19 mouse cellular contexts compared by ENCODE assay signal in the genomic region with DNA sequence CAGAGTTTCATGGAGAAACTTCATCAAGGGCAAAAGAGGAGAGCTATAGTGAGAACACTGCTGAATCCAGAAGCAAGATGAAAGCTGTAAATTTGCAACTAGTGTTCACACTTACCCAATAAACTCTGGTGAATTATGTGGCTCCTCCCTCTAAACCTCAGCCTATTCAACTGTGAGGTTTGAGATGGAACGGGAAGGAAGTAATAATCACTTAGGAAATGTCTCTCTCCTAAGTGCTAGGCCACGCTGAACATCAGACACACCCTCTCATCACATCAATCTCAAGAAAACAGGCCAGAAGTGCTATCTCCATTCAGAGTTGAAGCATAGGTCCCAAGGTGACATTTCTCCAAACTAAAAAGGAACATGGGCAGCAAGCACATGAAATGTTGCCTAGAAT.
DNase-seq lines count a peak whose midpoint lies in the region; ATAC-seq and TF ChIP-seq lines count a peak whose summit lies in the region.
"Had no signal": no experiment of that assay in that cellular context is flagged by ENCODE, and none has a peak within 500 bp of the region (broad histone marks: within the 10 kb centered on the region; RNA-seq: fewer than 3 reads in every experiment).

No protein-coding gene starts in this region.

- ATAC-seq in lung, postnatal 0 days, result no peak
- no peak for ATAC-seq in neural tube, embryonic 15.5 days (ENCODE audit: low FRiP score)
- ATAC-seq: forebrain, embryonic 16.5 days; hindbrain, postnatal 0 days had no signal

- H3K4me1 ChIP-seq in lung, postnatal 0 days (ENCODE audit: insufficient read depth, low read depth, low read length), result no peaks in the 10 kb centered on the region; the same call in 1 of the 2 replicates
- H3K4me1 ChIP-seq in neural tube, embryonic 15.5 days, result peaks cover 22% of the 10 kb centered on the region
- H3K4me1 ChIP-seq: heart, embryonic 10.5 days had no signal

- H3K27me3 ChIP-seq in lung, postnatal 0 days (replicated peaks; ENCODE audit: insufficient read depth, low read length), result no peaks in the 10 kb centered on the region
- no peaks in the 10 kb centered on the region for H3K27me3 ChIP-seq in neural tube, embryonic 15.5 days (replicated peaks)
- H3K27me3 ChIP-seq: embryonic facial prominence, embryonic 13.5 days; forebrain, embryonic 12.5 days; hindbrain, embryonic 13.5 days had no signal

- TF ChIP-seq EP300 in lung, postnatal 0 days (IDR thresholded peaks at IDR 0.05), result no peak

- no peak overlapping the region for H3K27ac ChIP-seq in lung, postnatal 0 days (ENCODE audit: low read length)
- H3K27ac ChIP-seq in neural tube, embryonic 15.5 days (replicated peaks), result no peak overlapping the region
- H3K27ac ChIP-seq: embryonic facial prominence, embryonic 13.5 days; forebrain, embryonic 12.5 days; heart, embryonic 10.5 days; hindbrain, embryonic 13.5 days; hindbrain, postnatal 0 days had no signal

- 48% methylated on average over 2 of the region's 2 CpGs for WGBS in lung, postnatal 0 days
- WGBS in large intestine, adult 2 months, result 29% methylated on average over 2 of the region's 2 CpGs
- 29% methylated on average over 2 of the region's 2 CpGs for WGBS in neural tube, embryonic 15.5 days

- H3K9me3 ChIP-seq in lung, postnatal 0 days (ENCODE audit: low read length), result no peaks in the 10 kb centered on the region
- no peaks in the 10 kb centered on the region for H3K9me3 ChIP-seq in neural tube, embryonic 15.5 days (replicated peaks)
- H3K9me3 ChIP-seq: embryonic facial prominence, embryonic 13.5 days; forebrain, embryonic 12.5 days; heart, embryonic 10.5 days; hindbrain, embryonic 13.5 days had no signal

- H3K36me3 ChIP-seq in lung, postnatal 0 days (ENCODE audit: insufficient read depth, low read length), result no peaks in the 10 kb centered on the region
- no peaks in the 10 kb centered on the region for H3K36me3 ChIP-seq in neural tube, embryonic 15.5 days
- H3K36me3 ChIP-seq: embryonic facial prominence, embryonic 13.5 days; forebrain, embryonic 12.5 days; heart, embryonic 10.5 days; hindbrain, embryonic 13.5 days had no signal

- DNase-seq in heart, adult 11 months, result peak; percentile 58
- DNase-seq in heart, postnatal 36 days, result no peak
- DNase-seq in lung, postnatal 0 days (ENCODE audit: low spot score), result peak; percentile 30
- DNase-seq in lung, postnatal 36 days, result no peak
- peak; percentile 28 for DNase-seq in large intestine, adult 2 months (ENCODE audit: low read depth, low spot score)
- no peak for DNase-seq in right cerebral cortex, postnatal 36 days (ENCODE audit: low spot score in 2 of 2)
- DNase-seq: adrenal gland, postnatal 14 days; cerebellum, adult 11-12 months; cerebellum, adult 9-10 months; cerebellum, postnatal 25 days; gastrocnemius, postnatal 10 days; heart, postnatal 10 days had no signal

- H3K9ac ChIP-seq in lung, postnatal 0 days (replicated peaks; ENCODE audit: low read depth), result no peak overlapping the region
- H3K9ac ChIP-seq in neural tube, embryonic 15.5 days (replicated peaks), result no peak overlapping the region
- H3K9ac ChIP-seq: embryonic facial prominence, embryonic 13.5 days; forebrain, embryonic 12.5 days; hindbrain, embryonic 13.5 days had no signal

- no peak overlapping the region for H3K4me3 ChIP-seq in lung, postnatal 0 days (ENCODE audit: low read depth, low read length)
- H3K4me3 ChIP-seq in neural tube, embryonic 15.5 days (replicated peaks), result no peak overlapping the region
- H3K4me3 ChIP-seq: embryonic facial prominence, embryonic 13.5 days; forebrain, embryonic 12.5 days; heart, embryonic 10.5 days; hindbrain, embryonic 13.5 days had no signal

- no peak for TF ChIP-seq CTCF in lung, postnatal 0 days (IDR thresholded peaks at IDR 0.05)

- H3K4me2 ChIP-seq in lung, postnatal 0 days (replicated peaks; ENCODE audit: low read depth, low read length), result no peak overlapping the region
- H3K4me2 ChIP-seq in neural tube, embryonic 15.5 days, result no peak overlapping the region
- H3K4me2 ChIP-seq: embryonic facial prominence, embryonic 13.5 days; forebrain, embryonic 12.5 days; hindbrain, embryonic 13.5 days had no signal

- intact Hi-C loops in heart, postnatal 36 days (cut with DNase I), result no loop called here

Comparison
In these comparisons a context has a peak if more than half of its experiments do, and no peak if none do; other contexts are left out.
1. DNase-seq: peak in heart, adult 11 months (single experiment), lung, postnatal 0 days (single experiment) and large intestine, adult 2 months (single experiment); none in heart, postnatal 36 days (0 of 2), lung, postnatal 36 days (single experiment) and right cerebral cortex, postnatal 36 days (0 of 2).